Mouse (Mus musculus) ES-E14 (cell line): Measurements from ENCODE around the gene Erich6. TPM values are rescaled to one million over a fixed set of nuclear protein-coding genes. Genes with fewer than 3 reads are reported as not detected.
"Not testable (repeated sequence)": the region's sequence is repeated elsewhere in the genome, so short reads cannot be mapped to it uniquely, and the experiment has no call there.

ENCODE experiments used
- DNase-seq: peaks from one replicate; pipeline ENCODE4 v3.0.0-alpha.2; 2013; ENCODE audit warnings: low read depth, low spot score
- H3K27ac ChIP-seq: 2 replicates; pipeline ENCODE4 v1.5.1; 2012; ENCODE audit warnings: low read depth, mild to moderate bottlenecking, low read length, moderate library complexity, mixed read lengths; ENCODE audit not compliant: poor library complexity, insufficient read depth, severe bottlenecking
- H3K36me3 ChIP-seq: 2 replicates; pipeline ENCODE4 v1.6.1; 2012; ENCODE audit warnings: mild to moderate bottlenecking, low read length, moderate library complexity, mixed read lengths; ENCODE audit not compliant: control insufficient read depth, poor library complexity, insufficient read depth, severe bottlenecking
- H3K4me1 ChIP-seq, 2 experiments: fragments of 150-350 bp in 1 of 2; sonication (generic) in 1 of 2; 2 replicates each; pipeline ENCODE4 v1.6.1; 2012; ENCODE audit warnings: low read length in 2 of 2, mild to moderate bottlenecking in 1 of 2, mixed read lengths in 1 of 2; ENCODE audit not compliant: control insufficient read depth in 2 of 2, insufficient read depth in 2 of 2, poor library complexity in 1 of 2
- H3K4me3 ChIP-seq, 2 experiments: fragments of 150-350 bp in 1 of 2; sonication (generic) in 1 of 2; 2 replicates each; pipeline ENCODE4 v1.5.1; 2012; ENCODE audit warnings: low read length in 2 of 2, low read depth in 1 of 2, mild to moderate bottlenecking in 1 of 2, mixed read lengths in 1 of 2; ENCODE audit not compliant: insufficient read depth in 1 of 2, poor library complexity in 1 of 2, severe bottlenecking in 1 of 2
- H3K9ac ChIP-seq: 2 replicates; pipeline ENCODE4 v1.6.1; 2012; ENCODE audit warnings: low read depth, mild to moderate bottlenecking, low read length, mixed read lengths; ENCODE audit not compliant: poor library complexity, insufficient read depth, severe bottlenecking
- H3K9me3 ChIP-seq: fragments of 150-350 bp; sonication (generic); 2 replicates; pipeline ENCODE4 v1.6.1; 2012; ENCODE audit warnings: low read depth, mild to moderate bottlenecking, low read length; ENCODE audit not compliant: control insufficient read depth, insufficient read depth
- CHD2 ChIP-seq: IDR thresholded peaks from 2 replicates; pipeline ENCODE4 v1.6.1; 2014; ENCODE audit warnings: mild to moderate bottlenecking, low read depth, low read length, inconsistent platforms
- HCFC1 ChIP-seq: IDR thresholded peaks from 2 replicates; pipeline ENCODE4 v1.6.1; 2012; ENCODE audit warnings: low read length, inconsistent platforms, borderline replicate concordance; ENCODE audit not compliant: insufficient read depth
- MAFK ChIP-seq: IDR thresholded peaks from 2 replicates; pipeline ENCODE4 v1.6.1; 2014; ENCODE audit warnings: mild to moderate bottlenecking, low read depth, low read length, inconsistent platforms; ENCODE audit not compliant: insufficient read depth
- ZC3H11A ChIP-seq: IDR thresholded peaks from 2 replicates; pipeline ENCODE4 v1.6.1; 2012; ENCODE audit warnings: low read depth, mild to moderate bottlenecking, inconsistent platforms, low read length, borderline replicate concordance
- ZNF384 ChIP-seq: IDR thresholded peaks from 2 replicates; pipeline ENCODE4 v1.6.1; 2012; ENCODE audit warnings: low read depth, low read length, inconsistent platforms
- in situ Hi-C, 2 experiments: fragments of 600-800 bp; cut with MboI; formaldehyde crosslinking; loops; one replicate each; pipeline ENCODE4 v1.15.1; 2025; ENCODE audit warnings: low sequenced_read_pairs in 2 of 2, inconsistent platforms in 1 of 2; ENCODE audit not compliant: unreplicated experiment in 2 of 2
- total RNA-seq: library from RNA; depleted of rRNA; stranded (reverse); fragments of 300-350 nt; gene quantifications from 2 replicates; pipeline ENCODE4 v1.2.3, GENCODE M21; 2012

Erich6 gene
- total RNA-seq, 1 experiment, result not detected

DNA sequence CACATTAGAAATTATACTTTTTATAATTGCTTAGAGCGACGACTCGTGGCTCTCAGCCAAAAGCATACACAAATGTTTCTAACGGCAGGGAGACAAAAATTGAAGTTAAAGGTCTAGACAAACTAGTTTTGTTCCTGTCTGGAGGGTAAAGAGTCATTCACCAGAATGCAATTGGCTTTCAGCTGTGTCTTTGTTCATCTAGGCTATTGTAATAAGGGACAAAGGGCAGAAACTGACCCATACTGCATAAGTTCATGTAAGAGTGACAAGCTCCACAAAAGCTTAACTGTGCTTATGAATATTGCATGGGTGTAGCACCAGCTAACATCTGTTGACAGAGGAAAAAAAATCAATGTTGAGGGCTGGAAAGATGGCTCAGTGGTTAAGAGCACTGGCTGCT is 28.5 kb downstream of the Erich6 start:
- TF ChIP-seq ZC3H11A, result no peak
- no peak for TF ChIP-seq HCFC1
- TF ChIP-seq MAFK, result no peak
- no peak for TF ChIP-seq ZNF384
- no peak for TF ChIP-seq CHD2
- Histone ChIP-seq H3K4me1 (peaks cover 0 to 3% of the 10 kb centered on the region in 2 experiments; a peak in 1 of 4 replicates), H3K27ac (no peak overlapping the region), H3K9ac (no peak overlapping the region), H3K36me3 (no peaks in the 10 kb centered on the region), H3K9me3 (no peaks in the 10 kb centered on the region), H3K4me3 (no peak overlapping the region)
- in situ Hi-C loops, result no loop called here
- DNase-seq, result no peak

- no peak for DNase-seq
- Histone ChIP-seq H3K4me1 (peaks cover 0 to 4% of the 10 kb centered on the region in 2 experiments; a peak in 1 of 4 replicates), H3K9ac (no peak overlapping the region), H3K9me3 (no peaks in the 10 kb centered on the region), H3K27ac (no peak overlapping the region), H3K36me3 (peaks cover 5% of the 10 kb centered on the region), H3K4me3 (no peak overlapping the region)
- in situ Hi-C loops, result no loop called here
- TF ChIP-seq MAFK, result no peak
- TF ChIP-seq CHD2, result no peak
- TF ChIP-seq HCFC1, result no peak
Measured at GRCm38 (mm10) chr3:58593623-58594022, 43.4 kb downstream of the Erich6 start.

DNA sequence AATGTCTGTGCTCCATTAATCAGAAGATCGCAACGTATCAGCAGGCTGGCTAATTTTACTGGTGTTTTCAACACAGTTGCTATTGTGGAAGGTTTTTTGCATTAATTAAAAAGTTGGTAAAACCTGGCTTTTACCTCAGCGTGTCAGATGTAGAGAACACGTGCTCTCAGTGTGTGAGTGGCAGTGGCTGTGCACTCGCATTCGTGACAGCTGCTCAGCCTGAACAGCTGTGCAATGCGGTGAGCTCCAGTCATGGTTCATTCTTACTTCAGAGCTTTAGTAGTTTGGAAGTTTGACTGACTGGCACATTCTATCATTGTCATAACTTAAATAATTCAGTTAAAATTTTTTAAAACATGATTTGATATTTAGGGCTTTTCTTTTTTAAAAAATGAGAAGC is 44.3 kb downstream of the Erich6 start:
- H3K27ac ChIP-seq, H3K36me3 ChIP-seq, H3K4me1 ChIP-seq, in situ Hi-C loops, H3K9me3 ChIP-seq, H3K4me3 ChIP-seq, H3K9ac ChIP-seq, DNase-seq: not testable (repeated sequence)

DNA sequence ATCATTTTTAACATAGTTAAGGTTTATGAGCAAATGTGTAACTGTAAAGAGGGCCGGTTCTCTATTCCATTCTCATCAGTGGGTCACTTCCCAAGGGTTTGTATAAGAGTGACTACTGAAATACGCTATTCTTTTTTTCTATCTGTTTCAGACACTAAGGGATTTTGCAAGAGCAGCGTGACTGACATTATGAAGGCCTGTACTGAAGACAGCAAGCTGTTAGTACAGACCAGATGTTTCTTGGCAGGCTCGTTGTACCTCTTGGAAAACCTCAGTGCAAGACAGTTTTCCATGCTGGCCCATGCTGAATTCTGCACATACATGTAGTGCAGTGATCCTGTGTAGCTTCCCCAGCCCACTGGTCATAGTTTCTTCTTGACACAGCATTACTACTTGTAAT is 46.5 kb downstream of the Erich6 start:
- H3K27ac ChIP-seq, DNase-seq, H3K4me3 ChIP-seq, H3K9me3 ChIP-seq, H3K4me1 ChIP-seq, H3K9ac ChIP-seq, H3K36me3 ChIP-seq, in situ Hi-C loops: not testable (repeated sequence)

DNA sequence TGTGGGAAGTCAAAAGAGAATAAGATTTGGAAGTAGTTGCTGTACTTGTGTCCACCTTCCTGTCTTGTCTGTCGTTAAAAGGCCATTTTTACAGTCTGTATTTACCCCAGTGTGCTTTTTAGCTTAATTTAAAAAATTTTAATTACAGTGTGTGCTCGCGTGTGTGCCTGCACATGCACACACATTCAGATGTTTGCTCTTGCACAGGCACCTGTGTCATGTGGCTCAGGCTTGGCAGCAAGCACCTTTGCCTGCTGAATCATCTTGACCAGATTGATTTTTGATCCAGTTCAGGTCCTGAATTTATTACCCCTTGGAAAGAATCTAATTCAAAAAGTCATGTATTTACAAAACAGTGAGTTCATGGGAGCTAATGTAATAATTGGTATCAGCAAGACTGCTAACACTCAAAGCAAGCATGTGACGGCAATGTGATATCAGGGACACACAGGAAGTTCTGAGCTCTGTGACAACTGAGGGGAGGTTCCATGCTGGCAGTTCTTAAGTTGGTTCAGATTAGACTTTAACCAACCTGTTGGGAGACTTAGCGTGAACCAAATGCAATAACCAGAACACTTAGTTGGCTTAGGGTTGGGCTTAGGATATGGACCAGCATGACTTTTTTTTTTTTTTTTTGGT is 54.1 kb downstream of the Erich6 start:
- Histone ChIP-seq H3K36me3 (peaks cover 8% of the 10 kb centered on the region), H3K9me3 (no peaks in the 10 kb centered on the region), H3K4me3 (no peak overlapping the region), H3K4me1 (peaks cover 3 to 4% of the 10 kb centered on the region in 2 experiments; a peak in 3 of 4 replicates), H3K27ac (no peak overlapping the region), H3K9ac (no peak overlapping the region)
- in situ Hi-C loops, result no loop called here
- DNase-seq, result no peak
- TF ChIP-seq MAFK (no peak), CHD2 (no peak), ZC3H11A (no peak)
